ENCODE assay signal across 21 mouse cellular contexts in the genomic region with DNA sequence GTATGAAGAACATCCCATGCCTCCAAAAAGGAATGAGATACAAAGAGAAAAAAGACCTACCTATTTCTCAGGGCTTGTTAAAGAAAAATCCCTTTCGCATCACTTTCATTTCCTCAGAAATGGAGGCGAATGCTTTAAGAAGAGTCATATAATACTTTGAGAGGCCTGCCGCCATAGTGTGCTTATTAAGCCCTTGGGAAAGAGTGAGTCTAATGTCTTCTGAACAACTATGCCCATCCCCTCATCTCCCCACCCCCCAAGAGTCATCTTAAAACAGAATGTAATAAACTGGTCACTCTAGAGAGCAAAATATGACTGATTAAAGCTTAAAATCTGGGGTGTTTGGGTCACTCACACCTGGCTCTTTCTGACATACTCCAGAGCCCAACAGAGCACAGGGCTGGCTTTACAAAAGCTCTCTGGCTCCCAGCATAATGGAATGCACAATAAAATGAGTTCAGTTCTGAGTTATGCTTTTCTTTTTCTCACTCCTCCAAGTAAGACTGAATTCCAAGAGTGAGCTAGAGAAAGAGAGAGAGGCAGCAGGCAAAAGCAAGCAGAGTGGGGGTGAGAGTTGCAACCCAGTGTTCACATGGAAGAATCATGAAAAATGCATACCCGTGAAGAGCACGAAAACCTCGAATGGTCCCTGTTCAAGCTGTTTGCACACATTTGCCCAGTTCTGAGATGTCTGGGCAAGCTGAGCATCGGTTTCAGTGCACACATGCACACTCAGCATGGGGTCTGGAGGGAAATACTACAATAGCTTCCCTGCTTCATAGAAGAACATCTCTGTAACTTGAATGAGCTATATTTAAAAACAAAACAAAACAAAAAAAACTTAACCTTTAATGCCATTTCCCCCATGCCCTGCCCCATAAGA.
DNase-seq lines count a peak whose midpoint lies in the region; ATAC-seq and TF ChIP-seq lines count a peak whose summit lies in the region.
"Had no signal": no experiment of that assay in that cellular context is flagged by ENCODE, and none has a peak within 500 bp of the region (broad histone marks: within the 10 kb centered on the region; RNA-seq: fewer than 3 reads in every experiment).

No protein-coding gene starts in this region.

- H3K9me3 ChIP-seq in embryonic facial prominence, embryonic 13.5 days = peaks cover 4% of the 10 kb centered on the region; the same call in 1 of the 2 replicates
- peaks cover 5% of the 10 kb centered on the region for H3K9me3 ChIP-seq in embryonic facial prominence, embryonic 10.5 days
- H3K9me3 ChIP-seq in intestine, embryonic 15.5 days = no peaks in the 10 kb centered on the region
- H3K9me3 ChIP-seq in intestine, embryonic 16.5 days (ENCODE audit: control insufficient read depth, low read length) = no peaks in the 10 kb centered on the region
- peaks cover under 1% of the 10 kb centered on the region; the same call in 1 of the 2 replicates for H3K9me3 ChIP-seq in stomach, embryonic 14.5 days (ENCODE audit: control insufficient read depth, low read depth, low read length)
- no peaks in the 10 kb centered on the region for H3K9me3 ChIP-seq in stomach, postnatal 0 days (ENCODE audit: control insufficient read depth, low read length)

- H3K27ac ChIP-seq in embryonic facial prominence, embryonic 13.5 days = 0 out of 2 replicates have a peak overlapping the region, but pooled peaks have one; percentile 3
- no peak overlapping the region for H3K27ac ChIP-seq in embryonic facial prominence, embryonic 10.5 days (replicated peaks)
- H3K27ac ChIP-seq in intestine, embryonic 15.5 days = 0 out of 2 replicates have a peak overlapping the region, but pooled peaks have one; percentile 13
- no peak overlapping the region for H3K27ac ChIP-seq in intestine, embryonic 16.5 days (ENCODE audit: low read length)
- H3K27ac ChIP-seq in stomach, embryonic 14.5 days (ENCODE audit: low read length) = 0 out of 2 replicates have a peak overlapping the region, but pooled peaks have one; percentile 11
- H3K27ac ChIP-seq in stomach, postnatal 0 days (replicated peaks) = no peak overlapping the region
- H3K27ac ChIP-seq: forebrain, embryonic 10.5 days; kidney, postnatal 0 days; layer of hippocampus, adult 2 months; left cerebral cortex, adult 2 months had no signal

- TF ChIP-seq EP300 in stomach, postnatal 0 days (optimal IDR thresholded peaks at IDR 0.05) = no peak

- H3K4me2 ChIP-seq in embryonic facial prominence, embryonic 13.5 days = no peak overlapping the region
- H3K4me2 ChIP-seq in intestine, embryonic 15.5 days (replicated peaks) = no peak overlapping the region
- H3K4me2 ChIP-seq in intestine, embryonic 16.5 days (ENCODE audit: low read depth, low read length) = no peak overlapping the region
- H3K4me2 ChIP-seq in stomach, embryonic 14.5 days (replicated peaks; ENCODE audit: low read depth, low read length) = no peak overlapping the region
- H3K4me2 ChIP-seq in stomach, postnatal 0 days (replicated peaks; ENCODE audit: low read depth) = no peak overlapping the region
- H3K4me2 ChIP-seq: heart, embryonic 11.5 days had no signal

- H3K4me3 ChIP-seq in embryonic facial prominence, embryonic 13.5 days = no peak overlapping the region
- H3K4me3 ChIP-seq in embryonic facial prominence, embryonic 10.5 days = no peak overlapping the region
- no peak overlapping the region for H3K4me3 ChIP-seq in intestine, embryonic 15.5 days (replicated peaks)
- no peak overlapping the region for H3K4me3 ChIP-seq in intestine, embryonic 16.5 days (ENCODE audit: low read length)
- no peak overlapping the region for H3K4me3 ChIP-seq in stomach, embryonic 14.5 days (ENCODE audit: low read depth, low read length)
- H3K4me3 ChIP-seq in stomach, postnatal 0 days (ENCODE audit: low read depth, low read length) = no peak overlapping the region
- H3K4me3 ChIP-seq: forebrain, embryonic 10.5 days; layer of hippocampus, adult 2 months; left cerebral cortex, adult 2 months; myocyte had no signal

- DNase-seq in embryonic facial prominence, embryonic 10.5 days (ENCODE audit: low spot score) = no peak
- no peak for DNase-seq in stomach, postnatal 0 days (ENCODE audit: low spot score)
- no peak for DNase-seq in layer of hippocampus, postnatal 36 days
- DNase-seq in thymus, postnatal 10 days (ENCODE audit: low spot score in 2 of 2) = no peak
- DNase-seq: adrenal gland, postnatal 14 days; gastrocnemius, postnatal 36 days; heart, postnatal 14 days; lung, adult 18-20 months; right cerebral cortex, adult 18-20 months; thymus, adult 2 months had no signal

- no peak for TF ChIP-seq CTCF in stomach, postnatal 0 days (IDR thresholded peaks at IDR 0.05; ENCODE audit: low read depth)

- 71% methylated on average over 7 of the region's 7 CpGs for WGBS in embryonic facial prominence, embryonic 13.5 days
- WGBS in embryonic facial prominence, embryonic 10.5 days = 87% methylated on average over 7 of the region's 7 CpGs
- WGBS in intestine, embryonic 15.5 days = 75% methylated on average over 7 of the region's 7 CpGs
- WGBS in intestine, embryonic 16.5 days = 75% methylated on average over 7 of the region's 7 CpGs
- WGBS in stomach, embryonic 14.5 days = 82% methylated on average over 7 of the region's 7 CpGs
- WGBS in stomach, postnatal 0 days = 84% methylated on average over 7 of the region's 7 CpGs

- H3K4me1 ChIP-seq in embryonic facial prominence, embryonic 13.5 days = peaks cover 11% of the 10 kb centered on the region
- peaks cover 6% of the 10 kb centered on the region; the same call in 1 of the 2 replicates for H3K4me1 ChIP-seq in embryonic facial prominence, embryonic 10.5 days
- H3K4me1 ChIP-seq in intestine, embryonic 15.5 days (replicated peaks) = no peaks in the 10 kb centered on the region
- H3K4me1 ChIP-seq in intestine, embryonic 16.5 days (ENCODE audit: control insufficient read depth, insufficient read depth, low read length) = no peaks in the 10 kb centered on the region
- no peaks in the 10 kb centered on the region for H3K4me1 ChIP-seq in stomach, embryonic 14.5 days (ENCODE audit: control insufficient read depth, insufficient read depth, low read length)
- H3K4me1 ChIP-seq in stomach, postnatal 0 days (replicated peaks; ENCODE audit: control insufficient read depth, insufficient read depth) = no peaks in the 10 kb centered on the region

- H3K27me3 ChIP-seq in embryonic facial prominence, embryonic 13.5 days = no peaks in the 10 kb centered on the region
- H3K27me3 ChIP-seq in embryonic facial prominence, embryonic 10.5 days (replicated peaks; ENCODE audit: low read depth, poor library complexity, severe bottlenecking) = no peaks in the 10 kb centered on the region
- no peaks in the 10 kb centered on the region for H3K27me3 ChIP-seq in intestine, embryonic 15.5 days (replicated peaks)
- no peaks in the 10 kb centered on the region for H3K27me3 ChIP-seq in intestine, embryonic 16.5 days (replicated peaks; ENCODE audit: control insufficient read depth, insufficient read depth, low read length)
- H3K27me3 ChIP-seq in stomach, embryonic 14.5 days (ENCODE audit: control insufficient read depth, insufficient read depth, low read length) = no peaks in the 10 kb centered on the region
- no peaks in the 10 kb centered on the region for H3K27me3 ChIP-seq in stomach, postnatal 0 days (ENCODE audit: control insufficient read depth, insufficient read depth, low read length)

- H3K9ac ChIP-seq in embryonic facial prominence, embryonic 13.5 days = no peak overlapping the region
- no peak overlapping the region for H3K9ac ChIP-seq in intestine, embryonic 15.5 days
- H3K9ac ChIP-seq in intestine, embryonic 16.5 days (ENCODE audit: low read depth, low read length) = no peak overlapping the region
- no peak overlapping the region for H3K9ac ChIP-seq in stomach, embryonic 14.5 days (replicated peaks; ENCODE audit: low read depth, low read length)
- no peak overlapping the region for H3K9ac ChIP-seq in stomach, postnatal 0 days (ENCODE audit: low read length)

- ATAC-seq in embryonic facial prominence, embryonic 13.5 days (ENCODE audit: insufficient number of reproducible peaks, insufficient read depth, low FRiP score, low TSS enrichment, low read depth) = no peak
- no peak for ATAC-seq in intestine, embryonic 15.5 days
- ATAC-seq in intestine, embryonic 16.5 days = no peak
- ATAC-seq in stomach, embryonic 14.5 days (ENCODE audit: insufficient number of reproducible peaks, insufficient read depth, low FRiP score, low read depth) = no peak
- no peak for ATAC-seq in stomach, postnatal 0 days (ENCODE audit: low FRiP score, low TSS enrichment)
- ATAC-seq: inflammation-experienced regulatory T-cells, adult 6 months had no signal

- no peaks in the 10 kb centered on the region for H3K36me3 ChIP-seq in embryonic facial prominence, embryonic 13.5 days
- no peaks in the 10 kb centered on the region for H3K36me3 ChIP-seq in embryonic facial prominence, embryonic 10.5 days (replicated peaks)
- H3K36me3 ChIP-seq in intestine, embryonic 15.5 days = no peaks in the 10 kb centered on the region
- H3K36me3 ChIP-seq in intestine, embryonic 16.5 days (ENCODE audit: control insufficient read depth, insufficient read depth, low read length) = no peaks in the 10 kb centered on the region
- no peaks in the 10 kb centered on the region for H3K36me3 ChIP-seq in stomach, embryonic 14.5 days (ENCODE audit: control insufficient read depth, insufficient read depth, low read length)
- no peaks in the 10 kb centered on the region for H3K36me3 ChIP-seq in stomach, postnatal 0 days (ENCODE audit: control insufficient read depth, insufficient read depth, low read length)
- H3K36me3 ChIP-seq: forebrain, embryonic 10.5 days had no signal

Comparison
In these comparisons a context has a peak if more than half of its experiments do, and no peak if none do; other contexts are left out.
1. H3K27ac ChIP-seq: peak in embryonic facial prominence, embryonic 13.5 days (single experiment), intestine, embryonic 15.5 days (single experiment) and stomach, embryonic 14.5 days (single experiment); none in embryonic facial prominence, embryonic 10.5 days (single experiment), intestine, embryonic 16.5 days (single experiment) and stomach, postnatal 0 days (single experiment).